Mouse (Mus musculus): Measurements from ENCODE around the gene Esrp2. TPM values are rescaled to one million over a fixed set of nuclear protein-coding genes. Genes with fewer than 3 reads are reported as not detected.
A peak's percentile ranks its signal among the peaks of the same experiment; 100 is the strongest.

Esrp2 gene
- polyA plus RNA-seq, 1 experiment from 2014 or later = 0.42 TPM

DNA sequence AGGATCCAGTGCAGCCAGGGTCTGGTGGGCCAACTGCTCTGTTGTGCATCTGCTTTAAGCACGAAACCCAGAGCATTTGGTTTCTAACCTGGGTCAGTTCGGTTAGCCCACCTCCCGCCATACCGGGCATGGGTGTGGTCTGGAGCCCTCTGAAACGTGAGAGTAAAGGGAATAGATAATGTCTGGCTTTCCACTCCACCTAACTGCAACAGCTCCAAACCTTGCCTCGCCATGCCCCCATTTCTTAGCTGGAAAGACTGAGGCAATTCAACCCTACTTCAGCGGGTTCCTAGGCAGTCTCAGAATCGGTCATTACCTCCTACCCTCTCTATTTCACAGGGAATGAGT, 13.9 kb upstream of the Esrp2 start:
- no peak for ATAC-seq
- Histone ChIP-seq H3K36me3 (ENCODE audit: control insufficient read depth, insufficient read depth) (peaks cover 2% of the 10 kb centered on the region; the same call in 1 of the 2 replicates), H3K4me1 (replicated peaks; ENCODE audit: control insufficient read depth, insufficient read depth, low read length) (peaks cover 14% of the 10 kb centered on the region), H3K9me3 (ENCODE audit: control insufficient read depth, low read length) (no peaks in the 10 kb centered on the region), H3K27me3 (replicated peaks; ENCODE audit: control insufficient read depth, insufficient read depth, low read length) (no peaks in the 10 kb centered on the region), H3K9ac (replicated peaks; ENCODE audit: low read depth, low read length) (peak overlapping the region; percentile 86), H3K4me2 (ENCODE audit: low read length) (peak overlapping the region; percentile 86), H3K4me3 (replicated peaks; ENCODE audit: low read length) (peak overlapping the region; percentile 97), H3K27ac (ENCODE audit: low read length) (peak overlapping the region; percentile 70)
- WGBS = 18% methylated on average over 8 of the region's 8 CpGs

GRCm38 (mm10) chr8:106149801-106150652, 13.3 kb upstream of the Esrp2 start, which contains the start of gene Pla2g15:
Gene Pla2g15 (plus strand): TSS chr8:106150399.
- WGBS = 1% methylated on average over 38 of the region's 38 CpGs
- Histone ChIP-seq H3K4me2 (ENCODE audit: low read length) (peak within 1 kb of the TSS; percentile 86), H3K36me3 (ENCODE audit: control insufficient read depth, insufficient read depth) (peaks cover 2% of the 10 kb centered on the region; the same call in 1 of the 2 replicates), H3K4me3 (replicated peaks; ENCODE audit: low read length) (peak within 1 kb of the TSS; percentile 97), H3K9me3 (ENCODE audit: control insufficient read depth, low read length) (no peaks in the 10 kb centered on the region), H3K27ac (ENCODE audit: low read length) (peak within 1 kb of the TSS; percentile 70), H3K4me1 (replicated peaks; ENCODE audit: control insufficient read depth, insufficient read depth, low read length) (peaks cover 14% of the 10 kb centered on the region), H3K9ac (replicated peaks; ENCODE audit: low read depth, low read length) (peak within 1 kb of the TSS; percentile 86), H3K27me3 (replicated peaks; ENCODE audit: control insufficient read depth, insufficient read depth, low read length) (no peaks in the 10 kb centered on the region)
- peak; percentile 100 for ATAC-seq

DNA sequence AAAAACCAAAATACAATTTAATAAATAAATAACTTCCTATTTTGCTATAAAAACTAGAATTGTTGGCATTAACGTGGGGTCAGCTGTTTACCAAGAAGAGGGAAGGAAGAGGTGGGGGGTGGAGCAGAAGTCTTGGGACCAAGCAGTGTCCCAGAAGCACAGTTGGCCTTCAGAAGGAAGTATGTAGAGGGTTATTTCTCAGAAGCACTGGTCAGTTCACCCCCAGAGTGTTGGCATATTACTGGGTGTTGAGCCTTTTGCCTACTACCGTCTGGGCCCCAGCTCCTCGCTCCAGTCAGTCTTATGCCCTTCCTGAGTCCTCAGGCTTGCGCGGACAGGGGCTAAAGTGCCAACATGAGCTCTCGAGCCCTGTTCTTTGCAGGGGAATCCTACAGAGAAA, 12.3 kb upstream of the Esrp2 start:
- Histone ChIP-seq H3K9ac (replicated peaks; ENCODE audit: low read depth, low read length) (no peak overlapping the region), H3K4me2 (ENCODE audit: low read length) (no peak overlapping the region), H3K4me3 (replicated peaks; ENCODE audit: low read length) (no peak overlapping the region), H3K9me3 (ENCODE audit: control insufficient read depth, low read length) (no peaks in the 10 kb centered on the region), H3K27ac (ENCODE audit: low read length) (no peak overlapping the region), H3K4me1 (replicated peaks; ENCODE audit: control insufficient read depth, insufficient read depth, low read length) (peaks cover 14% of the 10 kb centered on the region), H3K27me3 (replicated peaks; ENCODE audit: control insufficient read depth, insufficient read depth, low read length) (no peaks in the 10 kb centered on the region), H3K36me3 (ENCODE audit: control insufficient read depth, insufficient read depth) (no peaks in the 10 kb centered on the region)
- ATAC-seq = no peak
- 92% methylated on average over 6 of the region's 6 CpGs for WGBS

GRCm38 (mm10) chr8:106147868-106148565, 11.2 kb upstream of the Esrp2 start:
- Histone ChIP-seq H3K36me3 (ENCODE audit: control insufficient read depth, insufficient read depth) (no peaks in the 10 kb centered on the region), H3K4me1 (replicated peaks; ENCODE audit: control insufficient read depth, insufficient read depth, low read length) (peaks cover 14% of the 10 kb centered on the region), H3K4me3 (replicated peaks; ENCODE audit: low read length) (no peak overlapping the region), H3K27me3 (replicated peaks; ENCODE audit: control insufficient read depth, insufficient read depth, low read length) (no peaks in the 10 kb centered on the region), H3K9me3 (ENCODE audit: control insufficient read depth, low read length) (no peaks in the 10 kb centered on the region), H3K27ac (ENCODE audit: low read length) (no peak overlapping the region), H3K9ac (replicated peaks; ENCODE audit: low read depth, low read length) (no peak overlapping the region), H3K4me2 (ENCODE audit: low read length) (no peak overlapping the region)
- no peak for ATAC-seq
- 88% methylated on average over 6 of the region's 6 CpGs for WGBS

GRCm38 (mm10) chr8:106146014-106146413, 9.2 kb upstream of the Esrp2 start:
- Histone ChIP-seq H3K9ac (replicated peaks; ENCODE audit: low read depth, low read length) (no peak overlapping the region), H3K4me2 (ENCODE audit: low read length) (no peak overlapping the region), H3K36me3 (ENCODE audit: control insufficient read depth, insufficient read depth) (no peaks in the 10 kb centered on the region), H3K4me3 (replicated peaks; ENCODE audit: low read length) (no peak overlapping the region), H3K4me1 (replicated peaks; ENCODE audit: control insufficient read depth, insufficient read depth, low read length) (peaks cover 5% of the 10 kb centered on the region), H3K27ac (ENCODE audit: low read length) (no peak overlapping the region), H3K27me3 (replicated peaks; ENCODE audit: control insufficient read depth, insufficient read depth, low read length) (no peaks in the 10 kb centered on the region), H3K9me3 (ENCODE audit: control insufficient read depth, low read length) (no peaks in the 10 kb centered on the region)
- 93% methylated on average over 4 of the region's 4 CpGs for WGBS
- no peak for ATAC-seq

DNA sequence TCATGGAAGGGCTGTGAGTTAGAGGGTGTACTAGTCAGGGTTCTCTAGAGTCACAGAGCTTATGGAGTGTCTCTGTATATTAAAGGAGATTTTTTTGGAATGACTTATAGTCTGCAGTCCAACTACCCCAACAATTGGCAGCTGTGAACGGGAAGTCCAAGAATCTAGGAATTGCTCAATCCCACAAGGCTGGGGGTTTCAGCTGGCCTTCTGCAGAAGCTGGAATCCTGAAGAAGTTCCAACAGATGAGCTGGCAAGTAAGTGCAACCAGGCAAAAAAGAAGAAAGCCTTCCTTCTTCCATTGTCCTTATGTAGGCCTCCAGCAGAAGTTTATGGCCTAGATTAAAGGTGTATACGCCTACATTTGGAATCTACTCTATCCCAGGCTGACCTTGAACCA, 8.6 kb upstream of the Esrp2 start:
- H3K36me3 ChIP-seq (ENCODE audit: control insufficient read depth, insufficient read depth) = no peaks in the 10 kb centered on the region

DNA sequence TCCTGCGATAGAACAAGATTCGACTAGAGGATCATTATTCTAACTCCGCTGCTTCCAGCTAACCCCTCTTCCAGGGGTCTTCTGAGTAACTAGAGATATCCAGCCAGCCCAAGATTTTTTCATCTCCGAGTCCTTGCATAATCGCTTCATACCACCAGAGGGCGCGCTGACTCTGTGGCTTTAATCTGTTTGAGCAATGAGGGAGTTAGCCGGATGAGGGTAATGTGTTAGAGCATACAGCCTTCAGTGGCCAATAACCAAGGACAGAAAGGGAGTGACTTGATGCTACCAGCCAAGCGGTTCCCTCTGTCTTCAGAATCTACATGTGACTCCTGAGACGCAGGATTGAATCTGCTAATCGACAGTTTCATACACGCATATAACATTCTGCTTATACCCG, 4.0 kb upstream of the Esrp2 start:
- peak; percentile 80 for ATAC-seq
- WGBS = 13% methylated on average over 13 of the region's 13 CpGs
- H3K9ac ChIP-seq (replicated peaks; ENCODE audit: low read depth, low read length) = no peak overlapping the region

More for the DNA sequence above, 8.6 kb upstream of the Esrp2 start:
- WGBS = 93% methylated on average over 2 of the region's 2 CpGs
- Histone ChIP-seq H3K4me3 (replicated peaks; ENCODE audit: low read length) (no peak overlapping the region), H3K9me3 (ENCODE audit: control insufficient read depth, low read length) (no peaks in the 10 kb centered on the region), H3K27me3 (replicated peaks; ENCODE audit: control insufficient read depth, insufficient read depth, low read length) (no peaks in the 10 kb centered on the region), H3K4me1 (replicated peaks; ENCODE audit: control insufficient read depth, insufficient read depth, low read length) (no peaks in the 10 kb centered on the region; the same call in 1 of the 2 replicates), H3K9ac (replicated peaks; ENCODE audit: low read depth, low read length) (no peak overlapping the region), H3K27ac (ENCODE audit: low read length) (no peak overlapping the region), H3K4me2 (ENCODE audit: low read length) (no peak overlapping the region)
- no peak for ATAC-seq

DNA sequence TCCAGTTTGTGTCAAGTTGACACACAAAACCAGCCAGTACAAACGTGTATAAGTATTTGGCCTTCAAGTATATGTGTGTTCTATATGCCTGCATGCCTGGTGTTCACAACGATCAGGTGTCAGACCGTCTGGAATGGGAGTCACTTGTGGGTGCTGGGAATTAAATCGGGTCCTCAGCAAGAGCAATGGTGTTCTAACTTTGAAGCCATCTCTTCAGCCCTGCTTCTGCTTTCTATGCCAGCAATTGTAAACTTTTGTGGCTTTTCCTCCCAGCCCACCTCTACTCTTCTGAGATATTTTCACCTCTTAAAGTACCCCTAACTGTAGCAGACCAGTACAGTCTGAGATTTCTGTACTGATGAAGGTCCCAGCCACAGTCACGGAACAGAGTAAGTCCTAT, 3.4 kb upstream of the Esrp2 start:
- ATAC-seq = no peak
- H3K9me3 ChIP-seq (ENCODE audit: control insufficient read depth, low read length) = no peaks in the 10 kb centered on the region
- no peak overlapping the region for H3K4me3 ChIP-seq (replicated peaks; ENCODE audit: low read length)
- no peak overlapping the region for H3K27ac ChIP-seq (ENCODE audit: low read length)
- H3K4me1 ChIP-seq (replicated peaks; ENCODE audit: control insufficient read depth, insufficient read depth, low read length) = peaks cover 17% of the 10 kb centered on the region
- H3K4me2 ChIP-seq (ENCODE audit: low read length) = no peak overlapping the region
- H3K9ac ChIP-seq (replicated peaks; ENCODE audit: low read depth, low read length) = no peak overlapping the region
- H3K36me3 ChIP-seq (ENCODE audit: control insufficient read depth, insufficient read depth) = no peaks in the 10 kb centered on the region
- WGBS = 62% methylated on average over 5 of the region's 5 CpGs
- H3K27me3 ChIP-seq (replicated peaks; ENCODE audit: control insufficient read depth, insufficient read depth, low read length) = peaks cover 38% of the 10 kb centered on the region

More for the DNA sequence above, 4.0 kb upstream of the Esrp2 start:
- Histone ChIP-seq H3K27ac (ENCODE audit: low read length) (no peak overlapping the region), H3K4me3 (replicated peaks; ENCODE audit: low read length) (no peak overlapping the region), H3K9me3 (ENCODE audit: control insufficient read depth, low read length) (no peaks in the 10 kb centered on the region), H3K4me2 (ENCODE audit: low read length) (no peak overlapping the region), H3K27me3 (replicated peaks; ENCODE audit: control insufficient read depth, insufficient read depth, low read length) (peaks cover 32% of the 10 kb centered on the region), H3K36me3 (ENCODE audit: control insufficient read depth, insufficient read depth) (no peaks in the 10 kb centered on the region), H3K4me1 (replicated peaks; ENCODE audit: control insufficient read depth, insufficient read depth, low read length) (peaks cover 17% of the 10 kb centered on the region)

DNA sequence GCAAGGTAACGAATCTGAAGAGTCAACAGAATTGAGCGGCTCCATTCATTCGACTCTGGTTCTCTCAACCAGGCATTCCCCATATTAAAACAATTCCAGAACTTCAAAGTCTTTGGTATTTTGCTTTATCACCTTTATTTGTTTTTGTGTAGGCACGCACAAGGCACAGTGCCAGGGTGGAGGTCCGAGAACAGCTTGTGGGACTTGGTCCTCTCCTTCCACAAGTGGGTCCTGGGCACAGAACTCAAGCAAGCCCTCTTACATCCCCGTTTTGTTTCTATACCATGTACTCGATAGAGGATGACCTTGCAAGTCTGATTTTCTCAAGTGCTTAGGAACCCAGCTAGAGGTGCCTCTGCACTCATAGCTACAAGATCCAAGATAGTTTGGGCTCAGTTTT, 1.8 kb upstream of the Esrp2 start:
- peak overlapping the region; percentile 45 for H3K4me3 ChIP-seq (replicated peaks; ENCODE audit: low read length)

More for the DNA sequence above, 1.8 kb upstream of the Esrp2 start:
- Histone ChIP-seq H3K4me2 (ENCODE audit: low read length) (peak overlapping the region; percentile 70), H3K9ac (replicated peaks; ENCODE audit: low read depth, low read length) (peak overlapping the region; percentile 40; the same call in 1 of the 2 replicates), H3K4me1 (replicated peaks; ENCODE audit: control insufficient read depth, insufficient read depth, low read length) (peaks cover 17% of the 10 kb centered on the region), H3K27me3 (replicated peaks; ENCODE audit: control insufficient read depth, insufficient read depth, low read length) (peaks cover 53% of the 10 kb centered on the region), H3K27ac (ENCODE audit: low read length) (no peak overlapping the region), H3K9me3 (ENCODE audit: control insufficient read depth, low read length) (no peaks in the 10 kb centered on the region), H3K36me3 (ENCODE audit: control insufficient read depth, insufficient read depth) (no peaks in the 10 kb centered on the region)
- 15% methylated on average over 7 of the region's 7 CpGs for WGBS
- no peak for ATAC-seq
